Mouse (Mus musculus) stomach, embryonic 14.5 days (tissue): ENCODE data around the gene Gbp3. TPM values are rescaled to one million over a fixed set of nuclear protein-coding genes. Genes with fewer than 3 reads are reported as not detected.

Experiments
- ATAC-seq: fragments of 200-750 bp; cut with Nextera tagmentation; 2 replicates; pipeline ENCODE4 v1.8.0; 2017; ENCODE audit warnings: low read depth, moderate TSS enrichment; ENCODE audit not compliant: insufficient number of reproducible peaks, insufficient read depth, low FRiP score
- H3K27ac ChIP-seq: fragments of 300-500 bp; sonication (generic); 2 replicates; pipeline ENCODE4 v1.5.1; 2014; ENCODE audit warnings: mild to moderate bottlenecking, low read length, moderate library complexity, mixed read lengths
- H3K27me3 ChIP-seq: fragments of 300-500 bp; sonication (generic); 2 replicates; pipeline ENCODE4 v1.6.1; 2014; ENCODE audit warnings: low read length, control low read depth, mixed read lengths; ENCODE audit not compliant: control insufficient read depth, insufficient read depth
- H3K36me3 ChIP-seq: fragments of 300-500 bp; sonication (generic); 2 replicates; pipeline ENCODE4 v1.6.1; 2014; ENCODE audit warnings: mild to moderate bottlenecking, control low read depth, low read length, moderate library complexity, mixed read lengths; ENCODE audit not compliant: control insufficient read depth, insufficient read depth
- H3K4me1 ChIP-seq: fragments of 300-500 bp; sonication (generic); 2 replicates; pipeline ENCODE4 v1.6.1; 2014; ENCODE audit warnings: low read length, control low read depth, mixed read lengths; ENCODE audit not compliant: control insufficient read depth, insufficient read depth
- H3K4me2 ChIP-seq: fragments of 300-500 bp; sonication (generic); replicated peaks from 2 replicates; pipeline ENCODE4 v1.6.1; 2014; ENCODE audit warnings: low read depth, low read length, control low read depth
- H3K4me3 ChIP-seq: fragments of 300-500 bp; sonication (generic); 2 replicates; pipeline ENCODE4 v1.5.1; 2014; ENCODE audit warnings: low read depth, low read length, control low read depth
- H3K9ac ChIP-seq: fragments of 300-500 bp; sonication (generic); replicated peaks from 2 replicates; pipeline ENCODE4 v1.6.1; 2014; ENCODE audit warnings: low read depth, mild to moderate bottlenecking, control low read depth, low read length, moderate library complexity, mixed read lengths
- H3K9me3 ChIP-seq: fragments of 300-500 bp; sonication (generic); 2 replicates; pipeline ENCODE4 v1.6.1; 2016; ENCODE audit warnings: low read depth, low read length, control low read depth; ENCODE audit not compliant: control insufficient read depth
- WGBS: fragments of 180-500 bp; shearing (Covaris S2); extraction: QIAGEN DNeasy Blood & Tissue Kit; methylation state at CpG from one replicate; pipeline ENCODE4 v1.1.7; 2014; 5-methylcytosine and 5-hydroxymethylcytosine counted together
- polyA plus RNA-seq: library from polyadenylated mRNA; unstranded; fragments of >200 nt; fragmentation: Nextera tagmentation; extraction: Ambion mirVana; gene quantifications from 2 replicates; pipeline ENCODE4 v1.2.1, GENCODE M21; 2014

Gene Gbp3
- 1.2 and 1.7 TPM in 2 replicates for polyA plus RNA-seq

DNA sequence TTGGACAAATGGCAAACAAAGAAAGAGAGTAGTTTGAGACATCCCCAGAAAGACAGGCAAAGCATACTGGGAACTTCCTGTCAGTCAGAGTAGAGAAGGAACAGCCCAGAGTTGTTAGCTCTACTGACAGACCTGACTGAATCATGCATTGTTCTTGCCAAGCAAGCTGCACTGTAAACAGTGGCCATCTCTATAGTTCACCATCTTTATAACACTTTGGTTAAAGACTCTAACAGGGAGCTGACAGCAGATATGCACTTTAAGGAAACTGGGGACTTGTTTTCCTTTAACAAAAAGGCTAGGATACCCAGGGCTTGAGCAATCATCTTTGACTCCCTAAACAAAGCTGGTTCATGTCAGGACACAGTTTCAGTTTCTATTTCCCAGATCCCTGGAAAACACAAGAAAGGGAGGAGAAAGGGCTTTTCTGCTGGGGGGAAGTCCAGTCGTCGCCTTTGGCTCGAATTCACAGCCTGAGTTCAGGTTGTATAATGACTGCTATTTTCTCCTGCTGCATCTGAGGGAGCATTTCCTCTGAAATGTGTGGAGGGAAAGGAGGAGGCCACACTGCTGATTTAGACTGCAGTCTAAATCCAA, at the start of gene Gbp3:
Gene Gbp3 (plus strand): TSS at position 395 of the 597 bp plus-strand sequence.
- Histone ChIP-seq H3K9ac (no peak within 1 kb of the TSS), H3K4me1 (0 out of 2 replicates have a peak, but pooled peaks cover 6% of the 10 kb centered on the region), H3K4me2 (peak within 1 kb of the TSS; percentile 51), H3K36me3 (no peaks in the 10 kb centered on the region), H3K27ac (peak within 1 kb of the TSS; percentile 36; the same call in 1 of the 2 replicates), H3K4me3 (peak within 1 kb of the TSS; percentile 29), H3K27me3 (no peaks in the 10 kb centered on the region), H3K9me3 (no peaks in the 10 kb centered on the region)
- no peak for ATAC-seq
- WGBS, result 22% methylated on average over 3 of the region's 3 CpGs

DNA sequence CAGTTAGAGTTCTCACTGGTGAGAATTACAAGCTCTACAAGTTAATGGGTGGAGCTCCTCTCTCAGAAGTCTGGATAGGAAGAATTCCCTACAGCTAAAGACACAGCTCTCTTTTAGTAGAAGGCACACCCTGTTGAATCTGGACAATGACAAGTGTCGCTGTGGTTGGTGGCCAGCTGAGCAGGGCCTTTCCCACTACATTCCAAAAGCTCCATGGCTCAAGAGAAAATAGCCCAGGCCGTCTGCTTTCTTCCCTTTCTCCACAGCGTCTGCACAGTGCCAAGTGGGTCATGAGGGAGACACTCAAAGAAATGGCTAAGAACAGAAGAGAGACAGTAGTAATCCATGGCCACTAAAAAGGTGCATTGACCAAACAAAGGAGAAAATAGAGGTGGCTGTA, 31.7 kb upstream of the Gbp3 start:
- no peaks in the 10 kb centered on the region for H3K36me3 ChIP-seq
- H3K4me1 ChIP-seq, result 0 out of 2 replicates have a peak, but pooled peaks cover 3% of the 10 kb centered on the region
- H3K27ac ChIP-seq, result no peak overlapping the region
- 75% methylated on average over 3 of the region's 3 CpGs for WGBS
- H3K9ac ChIP-seq, result no peak overlapping the region
- no peak overlapping the region for H3K4me3 ChIP-seq
- 0 out of 2 replicates have a peak, but pooled peaks cover 6% of the 10 kb centered on the region for H3K27me3 ChIP-seq
- no peaks in the 10 kb centered on the region for H3K9me3 ChIP-seq
- ATAC-seq, result no peak
- no peak overlapping the region for H3K4me2 ChIP-seq

- Histone ChIP-seq H3K4me1 (0 out of 2 replicates have a peak, but pooled peaks cover 3% of the 10 kb centered on the region), H3K4me3 (peak overlapping the region; percentile 38), H3K9ac (peak overlapping the region; percentile 2; the same call in 1 of the 2 replicates), H3K36me3 (no peaks in the 10 kb centered on the region), H3K4me2 (peak overlapping the region; percentile 58), H3K27me3 (0 out of 2 replicates have a peak, but pooled peaks cover 6% of the 10 kb centered on the region), H3K27ac (no peak overlapping the region), H3K9me3 (no peaks in the 10 kb centered on the region)
- no peak for ATAC-seq
- 45% methylated on average over 2 of the region's 2 CpGs for WGBS
Observed at GRCm38 (mm10) chr3:142529597-142529996, 30.2 kb upstream of the Gbp3 start.

- Histone ChIP-seq H3K4me2 (peak within 1 kb of the TSS; percentile 58), H3K27me3 (0 out of 2 replicates have a peak, but pooled peaks cover 6% of the 10 kb centered on the region), H3K9me3 (no peaks in the 10 kb centered on the region), H3K9ac (peak within 1 kb of the TSS; percentile 2), H3K4me1 (0 out of 2 replicates have a peak, but pooled peaks cover 3% of the 10 kb centered on the region), H3K27ac (no peak within 1 kb of the TSS), H3K4me3 (peak within 1 kb of the TSS; percentile 38), H3K36me3 (no peaks in the 10 kb centered on the region)
- WGBS, result 2% methylated on average over 30 of the region's 30 CpGs
- peak; percentile 61; the same call in 1 of the 2 replicates for ATAC-seq
Observed at GRCm38 (mm10) chr3:142530087-142530953, 29.5 kb upstream of the Gbp3 start, which contains the start of gene Gbp7. Gene Gbp7 (plus strand): TSS chr3:142530342.

GRCm38 (mm10) chr3:142531595-142531994, 28.2 kb upstream of the Gbp3 start:
- no peak overlapping the region for H3K4me2 ChIP-seq
- H3K9ac ChIP-seq, result no peak overlapping the region
- WGBS, result 90% methylated on average over 3 of the region's 3 CpGs
- H3K36me3 ChIP-seq, result no peaks in the 10 kb centered on the region
- H3K4me3 ChIP-seq, result no peak overlapping the region
- H3K27ac ChIP-seq, result no peak overlapping the region
- no peaks in the 10 kb centered on the region for H3K9me3 ChIP-seq
- 0 out of 2 replicates have a peak, but pooled peaks cover 3% of the 10 kb centered on the region for H3K4me1 ChIP-seq
- no peak for ATAC-seq
- 0 out of 2 replicates have a peak, but pooled peaks cover 6% of the 10 kb centered on the region for H3K27me3 ChIP-seq

- H3K4me3 ChIP-seq, result no peak overlapping the region
- no peak for ATAC-seq
- no peak overlapping the region for H3K4me2 ChIP-seq
- H3K9ac ChIP-seq, result no peak overlapping the region
- H3K27me3 ChIP-seq, result 0 out of 2 replicates have a peak, but pooled peaks cover 6% of the 10 kb centered on the region
- H3K9me3 ChIP-seq, result no peaks in the 10 kb centered on the region
- H3K36me3 ChIP-seq, result no peaks in the 10 kb centered on the region
- WGBS, result 86% methylated on average over 3 of the region's 3 CpGs
- 0 out of 2 replicates have a peak, but pooled peaks cover 3% of the 10 kb centered on the region for H3K4me1 ChIP-seq
- H3K27ac ChIP-seq, result no peak overlapping the region
Observed at GRCm38 (mm10) chr3:142533185-142533584, 26.6 kb upstream of the Gbp3 start.

- no peak for ATAC-seq
- no peaks in the 10 kb centered on the region for H3K4me1 ChIP-seq
- no peaks in the 10 kb centered on the region for H3K9me3 ChIP-seq
- H3K36me3 ChIP-seq, result no peaks in the 10 kb centered on the region
- 64% methylated on average over 1 of the region's 1 CpGs for WGBS
- no peak overlapping the region for H3K27ac ChIP-seq
- no peak overlapping the region for H3K4me3 ChIP-seq
- H3K27me3 ChIP-seq, result 0 out of 2 replicates have a peak, but pooled peaks cover 6% of the 10 kb centered on the region
- H3K4me2 ChIP-seq, result no peak overlapping the region
- no peak overlapping the region for H3K9ac ChIP-seq
Observed at GRCm38 (mm10) chr3:142535667-142536066, 24.2 kb upstream of the Gbp3 start.

- ATAC-seq, result no peak
- Histone ChIP-seq H3K4me1 (no peaks in the 10 kb centered on the region), H3K27ac (no peak overlapping the region), H3K36me3 (no peaks in the 10 kb centered on the region), H3K9ac (no peak overlapping the region), H3K27me3 (no peaks in the 10 kb centered on the region), H3K4me2 (no peak overlapping the region), H3K9me3 (no peaks in the 10 kb centered on the region), H3K4me3 (no peak overlapping the region)
- 82% methylated on average over 6 of the region's 6 CpGs for WGBS
Observed at GRCm38 (mm10) chr3:142541391-142541790, 18.4 kb upstream of the Gbp3 start.
